Mouse (Mus musculus) layer of hippocampus, postnatal 25 days (tissue): ENCODE results near the gene 1810062G17Rik. TPM values are rescaled to one million over a fixed set of nuclear protein-coding genes. Genes with fewer than 3 reads are reported as not detected.

ENCODE experiments used
- DNase-seq, 2 experiments: peaks; one replicate each; pipeline ENCODE4 v3.0.0; 2022; ENCODE audit warnings: mixed read lengths in 2 of 2, low spot score in 1 of 2; ENCODE audit errors: extremely low spot score in 1 of 2
- microRNA-seq, 2 experiments: library from miRNA; unstranded; fragments of <30 nt; microRNA quantifications; one replicate each; pipeline ENCODE4 v1.2.0; 2021
- total RNA-seq, 2 experiments: library from RNA; stranded (reverse); gene quantifications; 2 replicates each; pipeline ENCODE4 v1.2.3; 2021

Gene 1810062G17Rik
- total RNA-seq, 2 experiments from 2014 or later, result not detected

DNA sequence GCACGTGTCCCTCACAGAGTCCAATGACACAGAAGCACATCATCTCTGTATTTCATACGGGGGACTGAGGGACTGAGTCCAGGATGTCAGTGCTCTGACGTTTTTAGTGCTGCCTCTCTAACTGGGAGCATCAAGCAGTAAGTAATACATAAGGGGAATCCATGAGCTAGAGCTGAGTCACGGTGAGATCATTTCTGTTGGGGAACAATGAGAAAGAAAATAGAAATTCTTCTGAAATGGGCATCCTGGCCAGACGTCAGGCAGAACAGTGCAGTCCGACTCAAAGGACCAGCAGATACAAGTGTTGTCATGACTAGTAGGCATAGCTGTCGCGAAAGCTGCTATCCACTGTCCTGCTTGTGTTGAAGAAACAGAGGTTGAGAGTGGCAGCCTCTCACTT, 25.2 kb downstream of the 1810062G17Rik start:
- no peak for DNase-seq

GRCm38 (mm10) chr3:36501546-36501945, 25.8 kb downstream of the 1810062G17Rik start:
- DNase-seq, result no peak

- DNase-seq, result no peak
Observed at GRCm38 (mm10) chr3:36505306-36505705, 29.6 kb downstream of the 1810062G17Rik start.

DNA sequence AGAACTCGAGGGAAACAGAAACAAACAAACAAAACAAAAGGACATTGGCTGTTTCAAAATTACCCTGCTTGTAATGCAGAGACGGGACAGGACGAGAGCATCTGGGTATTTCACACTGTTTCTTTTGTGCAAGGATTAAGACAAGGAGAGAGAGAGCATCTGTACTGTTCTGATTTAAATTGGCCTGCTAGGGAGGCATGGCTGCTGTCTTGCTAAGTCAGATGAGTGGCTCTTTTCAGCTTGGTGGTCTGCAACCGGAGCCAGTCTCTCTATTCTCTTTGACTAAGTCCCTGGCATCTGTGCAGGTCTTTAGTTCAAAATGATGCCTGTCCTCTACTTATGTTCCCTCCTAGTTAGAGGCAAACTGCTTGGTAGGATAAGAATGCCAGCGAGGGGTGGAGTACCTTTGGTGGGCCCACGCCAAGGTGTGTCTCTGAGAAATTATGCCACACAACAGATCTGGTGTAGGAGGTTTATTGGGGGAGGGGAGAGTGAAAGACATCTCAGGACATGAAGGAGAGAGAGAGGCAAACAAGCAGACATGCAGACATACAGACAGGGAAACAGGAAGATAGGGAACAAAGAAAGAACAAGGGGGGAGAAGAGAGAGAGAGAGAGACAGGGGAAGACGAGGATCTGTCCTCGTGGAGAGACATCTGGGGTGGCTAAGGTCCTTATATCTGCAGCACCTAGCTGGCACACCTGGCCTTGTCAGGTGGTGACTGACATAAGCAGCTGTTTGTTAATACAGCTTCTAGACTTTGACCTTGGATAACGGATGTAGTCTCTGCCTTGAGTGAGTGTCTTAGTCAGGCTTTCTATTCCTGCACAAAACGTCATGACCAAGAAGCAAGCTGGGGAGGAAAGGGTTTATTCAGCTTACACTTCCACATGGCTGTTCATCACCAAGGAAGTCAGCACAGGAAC, 30.3 kb downstream of the 1810062G17Rik start:
- DNase-seq, result no peak

DNA sequence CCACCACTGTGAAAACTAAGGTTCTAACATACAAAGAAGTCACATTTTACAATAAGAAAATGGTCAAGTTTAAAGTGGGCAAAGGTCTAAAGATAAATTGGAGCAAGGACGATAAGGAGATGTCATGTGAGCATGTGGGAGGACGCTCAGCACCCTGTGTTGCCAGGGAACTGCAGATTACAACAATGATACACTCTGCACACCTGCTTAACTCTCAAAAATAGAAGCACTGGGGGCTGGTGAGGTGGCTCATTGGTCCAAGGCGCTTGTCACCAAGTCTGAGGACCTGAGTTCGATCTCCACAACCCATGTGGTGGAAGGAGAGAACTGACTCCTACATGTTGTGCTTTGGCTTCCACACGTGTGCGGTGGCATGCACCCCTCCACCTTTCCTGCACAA, 35.8 kb downstream of the 1810062G17Rik start:
- DNase-seq, result no peak

DNA sequence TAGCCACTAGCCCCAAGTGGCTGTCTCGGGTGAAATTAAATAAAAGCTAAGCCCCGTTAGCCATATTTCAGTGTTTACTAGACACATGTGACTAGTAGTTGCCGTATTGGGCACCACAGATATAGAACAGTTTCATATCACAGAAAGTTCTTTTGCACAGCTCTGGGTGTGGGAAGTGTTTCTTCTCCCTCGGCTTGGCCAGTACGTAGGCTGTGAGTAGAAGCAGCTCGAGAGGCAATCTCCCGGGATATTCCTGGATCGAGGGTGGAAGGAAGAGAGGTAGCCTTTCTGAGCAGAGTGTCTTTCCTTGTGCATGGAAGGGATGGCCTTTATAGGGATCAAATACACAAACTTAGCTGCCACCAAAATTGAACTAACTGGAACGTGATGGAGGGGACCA, 40.5 kb downstream of the 1810062G17Rik start:
- no peak for DNase-seq

- DNase-seq, result peak; percentile 32 to 37
Observed at GRCm38 (mm10) chr3:36521073-36522060, 45.6 kb downstream of the 1810062G17Rik start, which contains the start of gene Gm11549. Gene Gm11549, minus strand, starts transcription at chr3:36521813.

- no peak for DNase-seq
Observed at GRCm38 (mm10) chr3:36522137-36522536, 46.4 kb downstream of the 1810062G17Rik start.

DNA sequence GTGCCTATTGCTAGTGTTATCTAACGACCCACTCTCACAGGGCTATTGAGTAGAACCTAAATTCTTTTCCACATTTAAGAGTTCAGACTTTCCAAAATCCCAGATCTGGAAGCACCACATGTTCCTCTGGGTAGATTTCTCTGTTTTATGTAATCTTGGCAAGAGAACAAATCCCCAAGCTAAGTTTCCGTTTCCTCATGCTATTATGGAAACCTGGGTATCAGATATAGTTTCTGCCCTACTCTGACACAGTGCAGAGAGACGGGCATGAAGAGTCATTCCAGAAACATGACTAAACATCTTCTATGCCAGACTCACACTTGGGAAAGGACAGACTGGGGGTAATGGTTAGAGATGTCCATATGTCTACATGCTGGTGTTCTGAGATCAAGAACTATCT, 48.7 kb downstream of the 1810062G17Rik start:
- no peak for DNase-seq

- no peak for DNase-seq
Observed at GRCm38 (mm10) chr3:36530345-36530744, 54.6 kb downstream of the 1810062G17Rik start.

DNA sequence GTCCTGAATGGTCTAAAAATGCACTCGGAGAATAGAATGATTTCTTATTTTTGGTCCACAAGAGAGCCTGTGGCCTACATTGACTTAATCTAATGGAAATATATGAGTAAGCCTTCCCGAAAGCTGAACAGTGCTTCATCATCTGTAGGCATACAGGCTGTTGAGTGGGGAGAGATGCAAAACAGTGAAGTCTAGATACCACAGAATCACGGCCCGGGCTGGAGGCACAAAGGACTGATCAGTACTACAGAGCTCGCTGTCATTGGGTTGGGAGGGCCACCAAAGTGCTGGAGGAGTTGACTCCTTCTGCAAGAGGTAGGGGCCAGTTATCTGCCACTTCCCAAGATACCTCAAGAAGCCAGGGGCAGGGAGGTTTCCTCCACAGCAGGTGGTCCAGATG, 55.0 kb downstream of the 1810062G17Rik start:
- no peak for DNase-seq

DNA sequence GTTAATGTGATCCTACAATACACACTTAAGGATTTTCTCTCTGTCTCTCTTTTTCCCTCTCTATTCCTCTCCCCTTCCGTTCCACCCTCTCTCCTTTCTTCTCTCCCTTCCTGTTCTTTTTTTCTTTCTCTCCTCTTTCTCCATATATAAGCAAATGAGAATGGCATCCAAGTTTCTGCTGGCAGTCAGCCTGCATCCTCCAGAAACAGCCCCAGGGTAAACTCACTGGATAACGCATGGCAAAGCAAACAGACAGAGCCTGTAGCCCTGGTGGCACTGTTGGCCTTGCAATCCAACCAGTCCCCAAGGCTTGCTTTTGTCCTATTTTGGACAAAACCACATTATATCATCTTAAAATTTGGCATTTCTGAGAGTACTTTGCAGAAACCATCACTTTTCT, 55.5 kb downstream of the 1810062G17Rik start:
- DNase-seq, result no peak

Small RNA genes lying within 50 kb of the gene (microRNA-seq; reads per million reads assigned to microRNA genes)
- 0 to 0.37 reads per million in 2 experiments for gene Mir7009

Other genes starting within 250 kb of the 1810062G17Rik start
- 10 to 100 TPM; 54.5 to 59.8 TPM for gene Anxa5, start within 50 bp of the 1810062G17Rik start, total RNA-seq
- gene Gm11549, start 45.9 kb downstream of the 1810062G17Rik start, total RNA-seq, result 1 to 10 TPM; 1.7 to 2.9 TPM
- 10 to 100 TPM; 38.9 to 42.2 TPM for gene Exosc9, start 76.7 kb downstream of the 1810062G17Rik start, total RNA-seq
- gene Ccna2, start 96.2 kb downstream of the 1810062G17Rik start, total RNA-seq, result 1 to 10 TPM; 1.3 to 2.0 TPM
- 10 to 100 TPM; 14.3 to 16.7 TPM for gene Bbs7, start 137.5 kb downstream of the 1810062G17Rik start, total RNA-seq
- gene Trpc3, start 214.2 kb downstream of the 1810062G17Rik start, total RNA-seq, result 1 to 10 TPM; 5.9 to 6.2 TPM